Mouse (Mus musculus) heart, embryonic 14.5 days (tissue): ENCODE data around the gene Atcay. TPM values are rescaled to one million over a fixed set of nuclear protein-coding genes. Genes with fewer than 3 reads are reported as not detected.

Experiments used
- ATAC-seq: fragments of 200-750 bp; cut with Nextera tagmentation; 2 replicates; pipeline ENCODE4 v1.8.0; 2017; ENCODE audit warnings: low read depth, moderate TSS enrichment; ENCODE audit not compliant: insufficient number of reproducible peaks, insufficient read depth, low FRiP score
- H3K27ac ChIP-seq, 2 experiments: fragments of 200-500 bp in 1 of 2; fragments of 300-500 bp in 1 of 2; sonication (generic) in 1 of 2; replicated peaks in 1 of 2; 2 replicates each; pipeline ENCODE4 v1.5.1; 2012 to 2014; ENCODE audit warnings: low read depth in 2 of 2, low read length in 2 of 2, control low read depth in 1 of 2, mild to moderate bottlenecking in 1 of 2, mixed read lengths in 1 of 2; ENCODE audit not compliant: control insufficient read depth in 1 of 2, insufficient read depth in 1 of 2
- H3K27me3 ChIP-seq: fragments of 300-500 bp; sonication (generic); 2 replicates; pipeline ENCODE4 v1.6.1; 2014; ENCODE audit warnings: mild to moderate bottlenecking, low read length, control low read depth; ENCODE audit not compliant: control insufficient read depth, insufficient read depth
- H3K36me3 ChIP-seq: fragments of 300-500 bp; sonication (generic); 2 replicates; pipeline ENCODE4 v1.6.1; 2014; ENCODE audit warnings: mild to moderate bottlenecking, control low read depth, low read length, mixed read lengths; ENCODE audit not compliant: control insufficient read depth, insufficient read depth
- H3K4me1 ChIP-seq, 2 experiments: fragments of 200-500 bp in 1 of 2; fragments of 300-500 bp in 1 of 2; sonication (generic) in 1 of 2; 2 replicates each; pipeline ENCODE4 v1.6.1; 2012 to 2014; ENCODE audit warnings: low read length in 2 of 2, control low read depth in 1 of 2, mixed read lengths in 1 of 2; ENCODE audit not compliant: control insufficient read depth in 2 of 2, insufficient read depth in 2 of 2
- H3K4me2 ChIP-seq: fragments of 300-500 bp; sonication (generic); 2 replicates; pipeline ENCODE4 v1.6.1; 2014; ENCODE audit warnings: mild to moderate bottlenecking, low read length
- H3K4me3 ChIP-seq, 2 experiments: fragments of 200-500 bp in 1 of 2; fragments of 300-500 bp in 1 of 2; sonication (generic) in 1 of 2; 2 replicates each; pipeline ENCODE4 v1.5.1; 2012 to 2014; ENCODE audit warnings: low read length in 2 of 2, mild to moderate bottlenecking in 2 of 2, control low read depth in 1 of 2, low read depth in 1 of 2, moderate library complexity in 1 of 2; ENCODE audit not compliant: control insufficient read depth in 1 of 2, insufficient read depth in 1 of 2
- H3K9ac ChIP-seq: fragments of 300-500 bp; sonication (generic); 2 replicates; pipeline ENCODE4 v1.6.1; 2014; ENCODE audit warnings: mild to moderate bottlenecking, low read length
- H3K9me3 ChIP-seq: fragments of 300-500 bp; sonication (generic); 2 replicates; pipeline ENCODE4 v1.6.1; 2016; ENCODE audit warnings: low read length, control low read depth; ENCODE audit not compliant: control insufficient read depth
- WGBS: fragments of 180-500 bp; shearing (Covaris S2); extraction: QIAGEN DNeasy Blood & Tissue Kit; methylation state at CpG from one replicate; pipeline ENCODE4 v1.1.7; 2014; 5-methylcytosine and 5-hydroxymethylcytosine counted together
- polyA plus RNA-seq: library from polyadenylated mRNA; unstranded; fragments of >200 nt; fragmentation: Nextera tagmentation; extraction: Ambion mirVana; gene quantifications from 2 replicates; pipeline ENCODE4 v1.2.1, GENCODE M21; 2014

Gene Atcay
- polyA plus RNA-seq, 1 experiment from 2014 or later, result 0.80 TPM

GRCm38 (mm10) chr10:81192270-81192967, 38.2 kb downstream of the Atcay start:
- H3K4me2 ChIP-seq, result peak overlapping the region; percentile 95
- H3K4me3 ChIP-seq, result peak overlapping the region; percentile 48 to 60
- peak; percentile 75 for ATAC-seq
- no peaks in the 10 kb centered on the region for H3K27me3 ChIP-seq
- H3K36me3 ChIP-seq, result peaks cover 34% of the 10 kb centered on the region
- peak overlapping the region; percentile 87 to 100 for H3K27ac ChIP-seq
- H3K9me3 ChIP-seq, result no peaks in the 10 kb centered on the region
- peaks cover 16 to 32% of the 10 kb centered on the region in 2 experiments for H3K4me1 ChIP-seq
- peak overlapping the region; percentile 99 for H3K9ac ChIP-seq
- WGBS, result under 1% methylated on average over 92 of the region's 93 CpGs

- H3K27me3 ChIP-seq, result no peaks in the 10 kb centered on the region
- peak overlapping the region; percentile 99; the same call in 1 of the 2 replicates for H3K9ac ChIP-seq
- 75% methylated on average over 18 of the region's 18 CpGs for WGBS
- H3K9me3 ChIP-seq, result no peaks in the 10 kb centered on the region
- H3K36me3 ChIP-seq, result peaks cover 42% of the 10 kb centered on the region
- H3K4me3 ChIP-seq, result no peak overlapping the region
- H3K27ac ChIP-seq, result peak overlapping the region; percentile 29 to 100; a peak in 2 of 4 replicates
- H3K4me1 ChIP-seq, result peaks cover 16 to 26% of the 10 kb centered on the region in 2 experiments
- peak overlapping the region; percentile 95; the same call in 1 of the 2 replicates for H3K4me2 ChIP-seq
- no peak for ATAC-seq
These were observed 39.2 kb downstream of the Atcay start for GRCm38 (mm10) chr10:81191342-81191982.

GRCm38 (mm10) chr10:81190912-81191321, 39.7 kb downstream of the Atcay start:
- ATAC-seq, result no peak
- 65% methylated on average over 6 of the region's 6 CpGs for WGBS

GRCm38 (mm10) chr10:81190236-81190911, 40.3 kb downstream of the Atcay start:
- H3K36me3 ChIP-seq, result peaks cover 49% of the 10 kb centered on the region
- no peak overlapping the region for H3K4me3 ChIP-seq
- H3K4me1 ChIP-seq, result peaks cover 16 to 27% of the 10 kb centered on the region in 2 experiments

More at GRCm38 (mm10) chr10:81190912-81191321, 39.7 kb downstream of the Atcay start:
- peaks cover 45% of the 10 kb centered on the region for H3K36me3 ChIP-seq
- H3K9me3 ChIP-seq, result no peaks in the 10 kb centered on the region
- no peak overlapping the region for H3K4me2 ChIP-seq
- H3K4me1 ChIP-seq, result peaks cover 16 to 26% of the 10 kb centered on the region in 2 experiments
- no peaks in the 10 kb centered on the region for H3K27me3 ChIP-seq
- H3K9ac ChIP-seq, result peak overlapping the region; percentile 27; the same call in 1 of the 2 replicates
- peak overlapping the region in 1 of 2 experiments; percentile 100; a peak in 1 of 4 replicates for H3K27ac ChIP-seq
- H3K4me3 ChIP-seq, result no peak overlapping the region

GRCm38 (mm10) chr10:81189821-81190220, 40.8 kb downstream of the Atcay start:
- WGBS, result 82% methylated on average over 26 of the region's 26 CpGs
- Histone ChIP-seq H3K36me3 (peaks cover 54% of the 10 kb centered on the region), H3K27ac (no peak overlapping the region), H3K4me3 (no peak overlapping the region), H3K9me3 (no peaks in the 10 kb centered on the region), H3K9ac (no peak overlapping the region), H3K4me2 (no peak overlapping the region), H3K4me1 (peaks cover 21 to 32% of the 10 kb centered on the region in 2 experiments), H3K27me3 (no peaks in the 10 kb centered on the region)
- no peak for ATAC-seq

More at GRCm38 (mm10) chr10:81190236-81190911, 40.3 kb downstream of the Atcay start:
- Histone ChIP-seq H3K9ac (no peak overlapping the region), H3K9me3 (no peaks in the 10 kb centered on the region), H3K27me3 (no peaks in the 10 kb centered on the region), H3K4me2 (no peak overlapping the region), H3K27ac (peak overlapping the region in 1 of 2 experiments; percentile 100; a peak in 1 of 4 replicates)
- WGBS, result 71% methylated on average over 31 of the region's 31 CpGs
- ATAC-seq, result no peak

- ATAC-seq, result no peak
- H3K4me2 ChIP-seq, result no peak overlapping the region
- H3K36me3 ChIP-seq, result peaks cover 68% of the 10 kb centered on the region
- no peak overlapping the region for H3K9ac ChIP-seq
- H3K4me1 ChIP-seq, result peaks cover 23 to 34% of the 10 kb centered on the region in 2 experiments
- no peak overlapping the region for H3K27ac ChIP-seq
- no peaks in the 10 kb centered on the region for H3K27me3 ChIP-seq
- no peaks in the 10 kb centered on the region for H3K9me3 ChIP-seq
- H3K4me3 ChIP-seq, result no peak overlapping the region
- WGBS, result 90% methylated on average over 9 of the region's 9 CpGs
These were observed 43.5 kb downstream of the Atcay start for GRCm38 (mm10) chr10:81187161-81187560.

GRCm38 (mm10) chr10:81184765-81185164, 45.9 kb downstream of the Atcay start:
- no peaks in the 10 kb centered on the region for H3K9me3 ChIP-seq
- peak overlapping the region; percentile 78 for H3K4me2 ChIP-seq
- H3K9ac ChIP-seq, result peak overlapping the region; percentile 86
- no peaks in the 10 kb centered on the region for H3K27me3 ChIP-seq
- WGBS, result 9% methylated on average over 4 of the region's 4 CpGs
- peak overlapping the region; percentile 83 to 92 for H3K27ac ChIP-seq
- H3K4me1 ChIP-seq, result peaks cover 18 to 30% of the 10 kb centered on the region in 2 experiments
- H3K36me3 ChIP-seq, result peaks cover 73% of the 10 kb centered on the region
- H3K4me3 ChIP-seq, result no peak overlapping the region
- no peak for ATAC-seq
